Mouse (Mus musculus): ENCODE measurements at regions not wholly inside any gene's neighbourhood (a gene's known extent, or its start where the extent isn't known, plus 50 kb on each side); places are given as distances from the start of the nearest gene placed in this dataset.

DNA sequence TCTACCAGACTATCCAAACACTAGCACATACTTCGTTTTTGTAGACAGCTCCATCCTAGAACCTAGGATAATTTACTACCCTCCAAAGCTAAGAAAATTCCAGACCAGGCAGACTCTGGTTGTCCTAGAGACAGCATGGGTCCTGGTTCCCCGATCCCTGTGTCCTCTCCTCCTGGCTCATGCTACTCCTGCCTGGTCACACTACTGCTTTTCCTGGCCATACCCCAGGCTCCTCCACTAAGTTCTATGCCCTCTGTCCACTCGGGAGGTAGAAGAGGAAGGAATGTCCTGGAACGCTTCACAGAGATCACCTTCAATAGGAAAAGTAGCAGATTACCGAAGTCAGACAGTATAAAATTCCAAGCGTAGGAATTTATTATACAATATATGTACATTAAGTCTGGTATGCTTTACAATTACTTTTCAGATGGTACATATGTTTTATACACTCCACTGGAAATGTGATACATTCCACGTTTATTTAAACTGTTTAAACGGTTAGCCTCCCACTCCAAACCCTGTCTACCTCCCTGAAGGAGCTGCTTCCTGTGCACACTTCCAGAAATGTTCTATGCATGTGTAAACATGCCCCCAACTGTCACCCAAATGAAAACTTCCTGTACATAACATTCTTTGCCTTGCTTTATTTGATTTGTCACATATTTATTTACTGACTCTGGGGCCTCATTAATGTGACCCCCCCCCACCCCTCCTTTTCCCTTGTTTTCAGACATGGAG lies 151.6 kb downstream of the Adamts15 start:
- no peak for DNase-seq (ENCODE audit: low spot score)

DNA sequence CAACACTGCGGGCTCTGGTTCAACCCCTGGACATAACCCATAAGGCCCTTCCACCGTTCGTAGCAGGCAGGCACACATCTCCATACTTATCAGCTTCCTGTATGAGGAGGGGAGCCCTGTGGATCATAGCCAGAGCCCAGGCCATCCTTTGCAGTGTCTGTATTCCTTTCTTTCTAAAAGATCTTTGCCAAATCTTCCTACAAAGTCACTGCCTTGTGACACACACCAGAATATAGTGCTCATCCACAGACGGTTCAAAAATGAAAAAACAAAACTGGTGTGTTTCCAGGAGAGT lies 152.9 kb downstream of the Adamts15 start:
- DNase-seq (ENCODE audit: low spot score), result no peak

DNA sequence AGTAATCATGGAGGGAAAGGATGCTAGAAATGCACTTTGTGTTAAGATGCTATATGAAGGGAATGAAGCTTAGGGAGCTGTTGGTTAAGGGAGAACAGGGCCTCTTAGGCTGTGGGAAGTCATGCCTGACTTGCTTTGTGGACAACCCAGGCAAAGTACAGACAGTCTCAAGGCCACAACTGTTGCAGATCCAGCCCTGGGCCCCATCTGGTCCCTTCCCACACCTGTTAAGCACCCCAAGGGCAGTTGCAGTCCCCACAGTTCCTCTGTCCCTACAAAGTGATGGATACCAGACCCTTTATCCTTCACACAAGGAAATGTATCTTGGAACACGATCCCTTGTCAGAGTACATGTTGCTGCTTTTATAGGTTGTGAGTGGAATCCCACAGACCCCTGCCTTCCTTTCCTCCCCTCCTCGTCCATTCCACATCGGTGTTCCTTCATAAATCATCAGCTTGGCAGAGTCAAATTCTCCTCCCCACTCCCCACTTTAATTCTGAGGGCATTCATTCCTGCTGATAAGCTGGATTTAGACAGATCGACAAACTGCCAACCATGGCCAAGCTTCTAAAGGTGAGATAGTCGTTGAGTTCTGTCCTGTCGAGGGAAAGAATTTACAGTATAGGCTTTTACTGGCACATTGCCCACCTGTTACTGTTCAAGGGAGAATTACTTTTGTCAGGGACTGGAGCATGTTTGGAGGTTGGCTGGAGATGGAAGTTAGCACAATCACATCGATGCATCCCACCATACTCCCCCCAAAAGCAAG lies 153.4 kb downstream of the Adamts15 start:
- no peak for DNase-seq (ENCODE audit: low spot score)

DNA sequence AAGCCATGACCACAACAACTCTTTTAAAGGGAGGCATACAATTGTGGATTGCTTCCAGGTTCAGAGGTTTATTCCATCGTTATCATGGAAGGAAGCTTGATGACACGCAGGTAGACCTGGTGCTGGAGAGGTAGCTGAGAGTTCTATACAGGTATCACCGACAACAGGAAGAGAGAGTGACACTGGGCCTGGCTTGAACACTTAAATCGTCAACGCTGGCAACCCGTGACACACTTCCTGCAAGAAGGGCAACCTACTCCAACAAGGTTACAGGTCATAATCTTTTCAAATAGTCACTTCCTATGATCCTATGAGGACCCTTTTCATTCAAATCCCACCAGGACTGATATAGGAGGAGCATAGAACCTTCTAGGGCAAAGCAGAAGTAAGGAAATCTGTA lies 155.6 kb downstream of the Adamts15 start:
- no peak for DNase-seq (ENCODE audit: low spot score)

DNA sequence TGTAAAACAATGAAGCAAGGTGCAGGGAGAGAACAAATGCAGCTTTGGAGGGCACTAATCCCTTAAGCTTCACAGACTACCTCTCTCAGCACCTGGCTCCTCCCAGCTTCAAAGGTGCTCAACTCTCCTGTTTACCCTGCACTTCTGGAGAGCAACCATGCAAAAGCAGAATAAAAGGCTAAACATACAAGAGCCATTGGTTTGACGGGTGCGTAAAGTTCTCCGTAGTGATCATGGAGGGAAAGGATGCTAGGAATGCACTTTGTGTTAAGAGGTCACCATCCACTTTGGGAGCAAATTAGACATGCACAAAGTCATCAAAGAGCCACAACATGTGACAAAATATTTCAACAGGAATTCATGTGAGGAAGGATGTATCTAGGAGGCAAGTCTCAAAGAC lies 156.1 kb downstream of the Adamts15 start:
- DNase-seq (ENCODE audit: low spot score), result no peak

DNA sequence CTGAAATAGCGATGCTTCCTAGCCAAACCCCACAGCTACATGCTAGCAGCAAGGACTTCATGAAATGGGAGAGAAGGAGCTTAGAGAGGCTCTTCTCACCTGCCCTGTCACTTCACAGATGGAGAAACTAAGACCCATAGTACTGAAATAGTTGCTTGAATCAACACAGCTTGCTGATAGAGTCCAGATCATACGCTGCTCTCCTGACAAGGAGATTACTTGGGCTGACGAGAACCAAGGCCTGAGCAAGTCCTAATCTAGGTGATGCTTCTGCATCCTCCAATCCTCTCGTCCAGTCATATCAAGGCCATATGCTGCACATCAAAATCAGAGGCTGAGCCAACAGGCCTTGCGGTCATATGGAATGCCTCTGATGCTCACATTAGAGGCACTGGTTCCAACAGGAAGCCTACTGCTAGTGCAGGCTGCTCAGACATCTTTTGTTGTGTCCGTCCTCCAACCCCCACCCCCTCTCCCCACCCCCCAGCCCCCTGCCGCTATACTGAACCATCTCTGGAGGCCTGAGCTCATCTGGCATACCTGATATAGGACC lies 157.2 kb downstream of the Adamts15 start:
- no peak for DNase-seq (ENCODE audit: low spot score)

DNA sequence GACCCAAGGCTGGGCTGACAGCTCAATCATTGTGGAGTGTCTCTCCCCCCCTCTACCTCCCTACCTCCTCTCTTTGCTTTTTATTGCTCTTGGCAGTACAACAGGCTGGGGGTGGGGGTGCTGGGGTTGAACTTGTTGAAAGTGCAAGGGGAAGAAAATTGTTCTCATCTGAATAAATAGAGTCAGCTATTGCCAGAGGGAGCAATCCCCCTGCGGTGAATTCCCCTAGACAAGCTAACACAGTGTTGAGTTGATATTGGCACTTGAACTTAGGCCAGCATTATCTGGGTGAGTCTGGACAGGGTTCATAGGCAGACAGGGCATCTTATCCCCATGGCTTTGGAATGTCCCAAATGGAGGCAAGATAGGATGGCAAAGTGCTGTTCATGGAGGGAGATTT lies 159.3 kb downstream of the Adamts15 start:
- DNase-seq (ENCODE audit: low spot score), result no peak

DNA sequence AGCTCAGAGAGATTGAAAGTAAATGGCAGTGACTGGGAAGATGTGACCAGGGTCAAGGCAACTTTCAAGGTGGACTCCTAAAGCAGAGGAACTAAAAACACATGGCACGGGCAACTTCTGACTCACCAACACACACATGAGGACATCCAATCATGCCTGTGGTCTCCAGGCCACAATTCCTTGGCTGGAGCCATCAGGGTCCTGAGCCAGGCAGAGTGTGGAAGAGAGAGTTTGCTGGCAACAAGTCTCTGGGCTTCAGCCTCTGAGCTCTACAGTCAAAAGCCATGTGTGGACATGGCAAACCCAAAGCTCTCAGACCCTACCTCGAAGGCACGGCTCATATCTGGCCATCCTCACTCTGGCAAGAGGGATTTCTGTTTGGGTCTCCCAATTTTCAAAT lies 164.1 kb downstream of the Adamts15 start:
- DNase-seq (ENCODE audit: low spot score), result no peak

DNA sequence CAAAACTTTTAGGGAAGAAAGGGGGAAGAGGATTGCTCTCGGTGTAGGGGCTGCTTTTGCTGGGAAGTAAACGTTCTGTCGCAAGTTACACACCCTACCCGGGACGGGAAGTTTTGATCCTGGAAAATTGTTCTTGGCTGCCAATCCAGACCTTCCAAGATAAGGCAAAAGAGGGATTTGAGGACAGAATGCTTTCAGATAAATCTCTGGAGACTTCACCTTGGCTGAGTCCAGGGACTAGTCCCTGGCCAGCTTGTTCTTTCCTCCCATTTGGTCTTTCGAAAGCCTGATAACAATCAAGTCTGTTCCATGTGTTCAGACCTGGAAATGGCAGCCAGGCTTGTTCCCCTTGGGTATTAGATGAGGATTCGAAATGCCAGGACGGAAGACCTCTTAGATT lies 164.8 kb downstream of the Adamts15 start:
- no peak for DNase-seq (ENCODE audit: low spot score)

DNA sequence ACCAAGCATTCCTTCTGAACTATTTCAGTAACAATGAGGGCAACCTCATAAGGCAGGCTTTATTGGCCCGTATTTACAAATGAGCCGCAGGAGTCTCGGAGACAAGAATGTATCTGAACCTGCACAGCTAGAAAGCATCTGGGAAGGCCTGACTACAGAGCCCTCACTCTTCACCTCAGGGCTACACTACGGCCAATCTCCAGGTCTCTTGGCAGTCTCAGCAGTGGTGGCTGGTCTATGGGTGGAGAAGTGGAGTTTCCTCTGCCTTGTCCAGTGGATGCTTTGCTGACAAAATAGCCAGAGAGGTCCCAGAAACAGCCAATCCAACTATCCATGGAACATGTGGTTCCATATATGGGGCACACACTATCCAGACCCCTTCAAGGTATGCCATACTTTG lies 165.5 kb downstream of the Adamts15 start:
- DNase-seq (ENCODE audit: low spot score), result no peak

DNA sequence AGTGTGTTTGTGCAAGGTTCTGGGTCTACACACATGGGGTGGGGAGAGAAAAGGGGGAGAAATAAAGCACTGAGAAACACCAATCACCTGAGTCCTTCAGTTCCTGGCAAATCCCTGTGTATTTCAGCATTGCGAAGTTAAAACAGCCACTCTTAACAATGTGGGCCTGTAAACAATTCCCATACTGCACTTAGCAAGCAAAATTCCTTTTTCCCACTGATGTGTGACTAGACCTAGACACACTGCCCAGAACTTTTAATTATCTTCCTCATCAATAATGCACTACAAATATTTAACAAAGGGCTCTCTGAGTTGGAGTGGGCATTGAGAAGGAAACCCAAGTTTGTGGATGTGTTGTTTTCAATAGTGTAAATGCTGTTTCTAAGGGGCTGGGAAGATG lies 166.7 kb downstream of the Adamts15 start:
- DNase-seq (ENCODE audit: low spot score), result no peak

DNA sequence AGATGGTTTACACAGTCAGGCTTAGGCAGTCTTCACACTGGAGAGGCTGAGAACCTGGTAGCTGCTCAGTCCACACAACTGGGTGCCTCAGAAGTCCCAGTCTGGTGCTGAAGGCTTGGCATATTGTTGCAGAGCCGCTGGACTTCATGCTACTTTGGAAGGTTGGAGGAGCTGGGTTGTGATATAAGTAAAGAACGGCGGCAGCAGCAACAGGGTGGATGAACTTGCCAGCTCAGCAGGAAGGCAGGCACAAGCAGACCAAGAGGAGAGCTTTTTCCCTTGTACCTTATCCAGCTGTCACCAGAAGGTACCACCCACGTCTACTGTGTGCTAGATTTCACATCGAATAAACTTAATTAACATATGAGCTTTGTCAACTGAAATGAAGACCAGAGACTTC lies 167.4 kb downstream of the Adamts15 start:
- no peak for DNase-seq (ENCODE audit: low spot score)

DNA sequence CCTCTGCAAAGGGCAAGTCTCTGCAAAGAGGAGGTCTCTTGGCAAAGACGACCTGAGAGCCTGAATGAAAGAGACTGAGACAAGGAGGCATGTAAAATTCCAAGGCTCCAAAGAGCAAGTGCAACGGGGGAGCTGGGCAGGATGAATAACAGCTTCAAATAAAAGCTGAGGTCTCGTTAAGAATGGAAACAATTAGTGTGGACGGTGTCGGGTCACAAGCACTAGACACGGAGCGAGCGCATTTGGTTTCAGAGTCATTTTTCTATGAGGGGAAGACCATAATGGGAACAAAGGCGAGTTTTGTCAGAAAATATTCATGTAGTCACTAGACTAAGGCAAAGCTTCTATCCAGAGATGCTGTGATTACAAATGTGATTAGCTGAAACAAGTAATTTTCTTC lies 178.8 kb downstream of the Adamts15 start:
- no peak for DNase-seq (ENCODE audit: low spot score)

DNA sequence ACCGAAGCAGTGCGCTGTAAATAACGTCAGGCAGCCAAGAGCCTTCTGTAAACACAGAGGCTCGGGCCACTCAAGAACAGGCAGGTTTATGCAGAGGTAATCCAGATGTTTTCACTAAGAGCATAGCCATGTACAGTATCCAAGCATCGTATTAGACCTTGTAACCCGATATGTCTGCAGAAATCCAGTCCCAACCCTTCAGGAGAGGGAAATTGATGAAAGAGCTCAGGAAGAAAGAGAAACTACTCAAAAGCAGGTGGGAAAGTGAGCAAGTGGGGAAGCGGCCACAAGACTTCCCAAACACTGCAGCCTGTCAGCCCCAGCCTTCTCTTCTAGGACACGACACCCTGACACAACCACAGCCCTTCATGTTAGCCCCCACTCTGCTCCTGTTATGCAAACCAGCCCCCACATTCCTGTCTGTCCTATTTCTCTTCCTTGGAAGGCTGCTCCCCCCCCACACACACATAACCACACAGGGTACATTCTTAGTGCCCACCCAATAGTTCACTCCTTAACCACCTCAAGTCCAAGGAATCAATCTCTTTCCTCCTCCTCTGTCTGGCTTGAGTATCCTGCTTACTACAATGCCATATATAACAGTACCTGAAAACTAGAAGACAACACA lies 179.7 kb downstream of the Adamts15 start:
- no peak for DNase-seq (ENCODE audit: low spot score)

DNA sequence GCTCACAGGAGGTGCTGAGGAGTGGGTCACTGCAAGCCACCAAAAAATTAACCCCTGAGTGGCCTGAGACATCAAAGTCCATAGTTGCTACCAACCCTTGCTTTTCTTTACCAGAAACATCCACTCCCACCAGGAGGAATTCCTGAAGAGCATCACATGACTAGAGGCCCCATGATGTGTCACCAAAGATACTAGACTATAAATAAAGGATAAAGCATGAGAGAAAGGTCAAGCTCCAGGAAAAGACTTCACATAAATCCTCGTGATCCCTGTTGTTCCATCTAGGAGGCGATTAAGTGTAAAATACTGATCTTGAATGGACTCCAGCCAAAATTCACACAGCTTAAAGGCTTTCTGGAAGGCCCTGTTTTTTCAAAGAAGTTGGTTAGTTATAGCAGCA lies 190.6 kb downstream of the Adamts15 start:
- no peak for DNase-seq (ENCODE audit: low spot score)

DNA sequence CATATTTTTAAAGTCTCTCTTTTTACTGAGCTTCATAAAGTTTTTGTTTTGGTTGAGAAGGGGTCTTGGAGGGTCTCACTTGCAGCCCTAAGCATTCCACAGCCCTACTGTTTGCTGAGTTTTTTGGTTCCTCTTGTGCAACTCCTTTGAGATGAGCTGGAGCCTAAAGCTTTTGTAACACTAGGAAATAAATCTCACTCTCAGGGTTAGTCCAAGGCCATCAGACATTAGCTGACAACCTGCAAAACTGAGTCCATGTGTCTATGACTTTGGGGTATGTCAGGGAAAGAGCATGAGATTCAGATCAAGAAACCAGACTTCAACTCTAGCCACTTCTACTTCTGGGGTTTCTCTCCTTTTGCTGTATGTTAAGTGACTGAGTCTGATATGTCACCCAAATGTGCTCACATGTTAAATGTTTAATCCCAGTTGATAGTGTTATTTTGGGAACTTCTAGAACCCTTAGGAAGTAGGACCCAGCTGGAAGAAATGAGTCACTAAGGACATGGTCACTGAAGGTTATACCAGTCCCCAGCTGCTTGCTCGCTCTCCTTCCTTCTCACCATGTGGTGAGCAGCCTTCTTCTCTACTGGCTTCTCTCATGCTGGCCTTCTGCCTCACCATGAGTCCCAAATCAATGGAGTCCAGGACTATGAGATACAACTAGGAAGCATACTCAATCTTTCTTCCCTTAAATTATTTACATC lies 198.7 kb downstream of the Adamts15 start:
- DNase-seq (ENCODE audit: low spot score), result no peak

DNA sequence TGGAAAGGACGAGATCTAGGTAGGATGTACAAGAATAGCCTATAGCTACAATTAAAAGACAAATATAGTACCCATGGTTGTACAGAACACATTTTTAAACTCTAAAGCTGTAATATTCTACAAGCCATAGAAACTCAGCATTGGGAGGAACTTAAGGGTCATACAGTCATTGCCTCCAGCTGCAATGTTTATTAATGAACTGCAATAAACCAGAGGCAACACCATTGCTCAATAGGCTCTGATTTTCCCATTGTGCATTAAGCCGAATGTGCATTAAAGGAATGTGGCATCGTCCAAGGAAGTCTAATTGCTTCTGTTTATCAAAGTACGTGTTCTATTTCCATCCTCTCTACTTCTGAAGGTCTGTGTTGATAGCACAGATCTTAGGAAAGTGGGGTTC lies 200.4 kb downstream of the Adamts15 start:
- DNase-seq (ENCODE audit: low spot score), result no peak

DNA sequence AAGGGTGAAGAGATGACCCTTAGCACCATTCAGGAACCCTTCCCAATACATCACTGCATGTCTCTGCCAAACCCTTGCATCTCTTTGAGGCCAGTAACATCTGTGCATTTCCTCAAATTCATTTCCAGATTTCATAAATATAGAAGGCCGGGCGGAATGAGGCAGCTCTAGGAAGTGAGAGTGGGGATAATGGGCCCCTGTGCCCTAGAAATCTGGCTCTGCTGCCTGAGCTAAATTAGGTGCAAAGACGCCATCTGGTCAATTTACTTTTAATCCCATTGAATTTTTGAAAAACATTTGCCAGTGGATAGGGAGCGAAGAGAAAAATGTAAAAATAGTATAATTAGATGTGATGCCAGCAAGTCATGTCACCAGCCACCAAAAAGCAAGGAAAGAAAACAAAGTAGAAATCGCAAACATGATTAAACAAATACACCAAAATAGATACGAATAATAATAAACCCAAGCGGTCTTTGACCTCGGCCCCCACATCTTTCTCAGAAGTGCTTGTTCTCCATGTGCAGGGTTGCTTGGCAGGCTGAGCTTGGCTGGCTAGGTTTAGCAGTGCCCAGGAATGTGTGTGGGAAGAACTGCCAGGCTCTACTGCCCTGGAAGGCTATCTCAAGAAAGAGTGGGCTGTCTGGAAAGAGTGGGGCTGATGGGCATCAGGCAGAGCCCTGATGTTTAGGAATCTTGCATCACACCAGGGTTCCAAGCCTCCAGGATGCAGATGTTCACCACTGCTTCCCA lies 205.7 kb downstream of the Adamts15 start:
- DNase-seq (ENCODE audit: low spot score), result peak; percentile 8

DNA sequence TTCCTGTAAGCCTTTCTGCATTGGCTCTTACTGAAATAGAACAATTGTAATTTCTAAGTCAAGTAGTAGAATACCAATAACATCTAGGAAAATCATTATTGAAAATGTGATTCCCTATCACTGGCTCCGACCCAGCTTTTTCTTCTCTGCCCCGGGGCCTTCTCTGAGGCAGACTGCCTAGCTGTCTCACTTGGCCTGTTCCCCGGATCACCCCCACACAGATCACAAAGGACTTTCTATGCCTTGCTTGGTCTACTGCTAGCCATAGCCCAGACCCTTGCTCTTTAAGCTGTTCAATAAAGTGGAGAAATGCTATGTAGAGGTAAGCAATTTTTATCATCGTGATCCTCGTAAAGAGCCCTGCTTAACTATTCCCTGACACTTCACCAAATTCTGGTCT lies 212.1 kb downstream of the Adamts15 start:
- DNase-seq (ENCODE audit: low spot score), result no peak

DNA sequence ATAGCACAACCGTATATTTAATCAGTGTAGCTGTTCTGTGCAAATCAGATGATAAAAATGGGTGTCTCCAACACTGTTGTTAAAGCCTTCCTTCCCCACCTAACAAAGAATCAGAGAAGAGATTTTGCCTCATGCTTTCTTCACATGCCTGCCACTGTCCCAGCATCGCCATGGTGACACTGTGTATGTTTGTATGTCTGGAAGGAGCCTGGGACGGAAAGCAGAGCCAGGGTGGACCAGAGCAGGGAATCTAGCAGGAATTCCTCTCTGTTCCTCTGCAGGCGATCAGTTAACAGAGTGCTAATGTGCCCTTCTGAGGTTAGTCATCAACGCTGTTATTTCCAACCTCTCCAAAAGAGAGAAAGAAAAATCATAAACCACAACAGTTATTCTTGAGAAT lies 222.4 kb downstream of the Adamts15 start:
- DNase-seq (ENCODE audit: low spot score), result peak; percentile 4

DNA sequence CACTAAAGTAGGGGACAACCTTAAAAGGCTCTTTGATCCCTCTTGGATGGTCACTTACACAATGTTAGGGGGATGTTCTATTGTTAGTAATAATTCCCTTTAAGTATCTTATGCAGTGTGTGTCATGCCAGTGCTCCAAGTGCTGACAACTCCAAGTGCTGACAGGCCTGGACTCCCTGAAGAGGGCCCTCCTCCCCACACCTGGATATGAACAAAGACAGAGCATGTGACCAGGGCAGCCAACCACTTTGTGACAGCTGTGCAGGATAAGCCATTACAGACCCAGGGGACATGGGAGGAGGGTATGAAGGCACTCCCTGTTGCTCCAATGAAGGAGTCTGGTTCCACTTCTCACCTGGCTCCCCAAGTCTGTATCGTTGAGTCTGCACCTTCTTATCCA lies 224.7 kb downstream of the Adamts15 start:
- no peak for DNase-seq (ENCODE audit: low spot score)

DNA sequence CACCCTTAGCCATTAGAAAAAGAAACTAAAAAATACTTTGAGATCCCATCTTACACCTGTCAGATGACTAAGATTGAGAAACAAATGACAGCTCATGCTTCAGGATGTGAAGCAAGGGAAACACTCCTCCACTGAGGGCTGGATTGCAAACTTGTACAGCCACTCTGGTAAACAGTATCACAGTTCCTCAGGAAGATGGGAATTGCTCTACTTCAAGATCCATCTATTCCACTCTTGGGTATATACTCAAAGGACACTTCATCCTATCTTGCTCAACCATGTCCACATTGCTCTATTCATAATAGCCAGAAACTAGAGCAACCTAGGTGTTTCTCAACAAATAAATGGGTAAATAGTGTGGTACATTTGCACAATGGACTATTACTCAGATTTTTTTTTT lies 241.2 kb downstream of the Snx19 start:
- no peak for DNase-seq (ENCODE audit: low spot score)

Measured in retina, embryonic 14.5 days (tissue).